Mouse (Mus musculus) bone marrow macrophage, adult 2 months (primary cell): ENCODE measurements around the gene Ica1.

ENCODE experiments used
- CTCF ChIP-seq: IDR thresholded peaks from 2 replicates; pipeline ENCODE4 v1.5.1; 2012; ENCODE audit warnings: low read depth, mild to moderate bottlenecking, low read length, moderate library complexity
- POLR2A ChIP-seq: IDR thresholded peaks from 2 replicates; pipeline ENCODE4 v1.6.1; 2012; ENCODE audit warnings: mild to moderate bottlenecking, low read depth, low read length, borderline replicate concordance

DNA sequence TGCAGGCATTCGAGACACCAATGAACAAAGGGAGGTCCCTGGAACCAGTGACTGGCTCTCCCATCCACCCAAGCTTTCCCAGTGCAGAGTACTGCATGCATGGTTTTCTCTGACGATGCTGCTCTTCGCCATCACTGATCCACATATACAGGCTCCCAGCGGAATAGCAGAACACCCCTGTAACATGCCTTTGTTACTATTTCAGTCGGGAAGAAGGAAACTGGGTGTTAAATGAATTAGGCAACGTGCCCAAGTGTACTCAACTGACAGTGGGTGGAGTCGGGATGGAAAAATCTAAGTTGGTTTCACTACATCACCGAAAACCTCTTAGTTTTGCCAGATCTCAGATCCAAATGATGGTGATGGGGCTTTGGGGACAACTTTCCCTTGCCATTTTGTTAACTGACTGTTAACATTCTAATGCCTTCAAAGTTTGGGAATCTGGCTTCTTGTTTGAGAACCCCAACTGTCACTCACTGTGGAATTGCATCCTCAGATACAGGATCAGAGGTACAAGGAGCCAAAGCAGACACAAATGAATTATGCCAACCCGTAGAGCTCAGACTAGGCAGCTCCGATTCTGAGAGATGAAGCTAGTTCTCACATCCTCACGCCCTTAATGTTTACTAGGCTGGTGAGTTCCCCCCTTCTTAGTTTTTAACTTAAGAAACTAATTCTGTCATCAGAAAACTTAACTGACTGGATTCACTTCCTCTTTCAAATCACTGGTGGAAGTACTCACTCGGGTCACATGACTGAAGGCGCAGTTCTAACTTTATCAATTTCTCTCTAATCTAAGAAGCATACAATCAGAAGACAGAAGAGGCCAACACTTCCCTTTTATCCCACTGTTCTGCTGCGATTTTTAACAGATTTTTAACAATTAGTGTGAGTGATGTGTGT lies 91.4 kb downstream of the Ica1 start:
- TF ChIP-seq CTCF (no peak), POLR2A (no peak)
